1 mouse cellular context compared by ENCODE assay signal in the genomic region with DNA sequence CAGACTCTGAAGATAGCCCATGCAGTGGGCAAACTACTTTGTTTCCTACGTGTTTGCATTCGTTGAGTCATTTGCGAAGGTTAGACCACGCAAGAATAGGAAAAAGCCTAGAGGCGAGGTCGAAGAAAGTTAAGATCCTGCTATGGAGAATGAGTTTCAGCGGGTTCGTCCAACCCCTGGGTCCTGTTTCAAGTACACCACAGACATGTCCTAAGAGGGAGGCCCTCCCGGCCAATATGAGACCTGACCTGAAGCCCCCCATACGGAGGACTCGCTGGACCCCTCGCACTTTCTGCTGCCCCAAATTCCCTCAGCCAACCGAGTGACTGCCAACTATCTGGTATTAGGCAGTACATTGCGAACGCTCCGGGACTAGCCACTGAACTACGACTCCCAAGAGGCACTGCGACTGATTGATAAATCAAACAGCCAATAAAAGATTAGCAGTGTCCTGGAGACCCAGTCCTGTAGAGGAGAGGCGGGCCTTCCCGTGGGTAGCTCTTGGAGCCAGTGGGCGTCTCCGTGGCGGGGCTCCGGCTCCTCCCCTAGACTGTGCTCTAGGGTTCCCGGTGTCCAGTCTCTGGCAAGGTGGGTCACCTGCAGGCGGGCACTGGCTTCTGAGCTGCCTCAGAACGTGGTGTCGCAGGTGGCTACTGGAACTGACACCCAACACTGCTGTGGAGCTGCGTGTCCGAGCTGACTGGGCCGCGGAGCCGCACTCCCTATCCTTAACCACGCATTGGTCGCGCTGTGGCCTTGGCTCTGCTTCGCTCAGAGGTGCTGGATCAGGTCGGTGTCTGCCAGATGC.
TF ChIP-seq lines count a peak whose summit lies in the region.

A gene (plus strand): TSS at position 558 of the 808 bp plus-strand sequence.

TF ChIP-seq in myocyte, 11 proteins besides CTCF, POLR2A, EP300 and RAD21 (continued from another document):
- no peak for TF ChIP-seq USF1 (IDR thresholded peaks at IDR 0.05; ENCODE audit: low read depth)
- TF ChIP-seq TCF12 (IDR thresholded peaks at IDR 0.05; ENCODE audit: insufficient read depth, poor library complexity, severe bottlenecking): no peak
- TF ChIP-seq MYOD1 (IDR thresholded peaks at IDR 0.05; ENCODE audit: control insufficient read depth in 1 of 3, insufficient read length in 2 of 3, low read depth in 2 of 3): no peak
